Mouse (Mus musculus) CH12F3 (cell line): ENCODE results near the gene Nom1.

ENCODE experiments used
- in situ Hi-C: fragments of 300-500 bp; cut with MboI; formaldehyde crosslinking; loops from 2 replicates; pipeline ENCODE4 v1.14.3; 2020; ENCODE audit warnings: low sequenced_read_pairs

The Nom1 gene

GRCm38 (mm10) chr5:29470271-29470670 is 35.8 kb downstream of the Nom1 start:
- in situ Hi-C loops: no loop called here

DNA sequence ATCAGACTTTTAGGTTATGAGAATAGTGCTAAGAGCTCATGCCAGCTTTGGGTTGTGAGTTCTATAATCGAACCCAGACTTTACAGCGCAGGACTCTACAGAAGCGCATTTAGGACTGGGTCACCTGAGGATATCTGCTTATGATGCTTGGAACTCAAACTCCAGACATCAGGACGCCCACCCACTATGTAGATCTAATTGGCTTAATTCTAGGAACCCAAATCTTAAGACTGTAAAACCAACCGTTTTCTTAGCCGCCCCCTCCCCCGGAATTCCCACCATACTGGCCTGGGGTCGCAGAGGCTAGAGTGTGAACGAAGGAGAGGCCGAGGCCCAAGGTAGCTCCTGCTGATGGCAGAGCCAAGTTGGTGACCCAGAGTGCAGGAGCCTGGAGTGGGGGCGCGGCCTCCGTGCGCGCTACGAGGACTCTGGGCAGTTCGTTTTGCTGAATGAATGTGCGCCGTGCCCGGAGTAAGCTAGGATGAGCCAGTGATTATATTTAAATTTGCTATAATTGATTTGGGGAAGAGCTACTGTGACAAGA is 36.5 kb downstream of the Nom1 start:
- in situ Hi-C loops: no loop called here

DNA sequence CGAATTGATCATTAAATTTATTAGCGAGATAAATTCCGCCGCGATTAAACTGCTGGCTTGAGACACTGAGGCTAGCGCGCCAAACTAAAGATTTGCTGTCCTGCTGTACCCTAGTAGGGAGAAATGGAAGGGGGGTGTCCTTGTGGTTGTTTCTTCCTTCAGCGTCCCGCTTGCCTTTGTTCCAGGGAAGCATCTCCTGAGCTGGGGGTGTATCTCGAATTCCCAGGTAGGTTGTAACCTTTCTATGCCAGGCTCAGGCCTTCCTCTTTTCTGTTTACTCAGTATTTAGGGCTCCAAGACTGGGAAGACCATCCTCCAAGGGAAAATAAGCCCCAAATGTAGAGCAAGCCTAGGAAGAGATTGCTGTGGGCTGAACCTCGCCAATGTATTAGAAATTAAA is 36.9 kb downstream of the Nom1 start:
- in situ Hi-C loops: no loop called here

GRCm38 (mm10) chr5:29471855-29472665 is 37.6 kb downstream of the Nom1 start:
- in situ Hi-C loops: no loop called here

DNA sequence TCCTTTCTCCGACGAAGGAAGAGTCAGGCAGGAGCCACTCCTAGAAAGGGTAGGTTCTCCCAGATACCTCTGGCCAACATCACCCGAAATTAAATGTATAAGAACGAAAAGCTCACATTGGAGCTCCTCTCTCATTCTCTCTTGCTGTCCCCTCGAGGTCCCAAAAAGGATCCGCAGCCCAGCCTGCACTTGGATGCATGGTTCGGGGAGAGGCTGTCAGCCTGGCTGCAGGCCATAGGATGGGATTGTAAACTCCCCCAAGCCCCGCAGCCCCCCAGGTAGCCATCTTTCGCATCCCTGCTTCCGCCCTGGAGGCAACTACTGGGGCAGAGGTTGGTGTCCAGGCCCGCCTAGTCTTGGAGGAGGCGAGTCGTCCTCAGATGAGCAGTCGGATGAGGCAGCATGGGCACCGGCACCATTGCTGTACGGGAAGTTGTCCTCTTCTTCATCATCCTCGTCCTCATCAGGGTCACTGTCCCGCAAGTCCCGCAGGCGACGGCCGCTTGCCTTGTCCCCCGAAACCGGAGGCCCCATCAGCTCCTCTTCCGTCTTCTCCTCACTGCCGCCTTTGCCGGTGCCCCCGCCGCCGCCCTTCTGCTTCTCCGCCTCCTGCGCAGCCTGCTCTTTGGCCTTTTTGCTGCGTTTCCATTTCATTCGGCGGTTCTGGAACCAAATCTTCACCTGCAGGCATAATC is 39.2 kb downstream of the Nom1 start:
- in situ Hi-C loops: no loop called here

DNA sequence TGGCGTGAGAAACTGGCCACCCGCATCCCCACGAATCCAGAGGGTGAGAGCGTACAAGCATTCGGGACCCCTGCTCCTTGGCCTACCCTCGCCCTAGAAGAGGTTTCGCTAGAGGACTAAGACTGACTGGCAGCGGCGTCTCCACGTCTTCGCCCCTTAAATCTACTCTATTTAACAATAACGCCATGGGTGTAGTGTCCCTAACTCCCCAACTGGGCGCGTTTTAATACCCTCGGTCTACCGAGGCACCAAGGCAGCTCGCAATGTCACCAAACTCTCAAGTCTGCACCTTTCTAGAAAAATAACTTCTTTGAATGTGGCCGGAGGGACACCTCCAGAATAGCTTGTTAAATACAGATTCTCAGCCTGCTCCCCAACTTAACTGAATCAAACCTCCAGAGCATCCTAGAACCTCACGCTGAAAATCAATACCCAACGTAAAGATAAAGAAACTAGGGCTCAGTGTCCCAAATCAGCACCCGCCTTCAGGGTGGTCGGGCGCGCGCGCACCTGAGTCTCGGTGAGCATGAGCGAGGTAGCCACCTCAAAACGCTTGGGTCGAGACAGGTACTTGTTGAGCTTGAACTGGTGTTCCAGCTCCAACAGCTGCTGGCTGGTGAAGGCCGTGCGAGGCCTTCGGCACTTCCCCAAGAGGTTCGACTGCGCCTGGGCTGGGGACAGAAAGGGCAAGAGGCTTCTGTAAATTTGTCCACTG is 39.9 kb downstream of the Nom1 start:
- in situ Hi-C loops: no loop called here

DNA sequence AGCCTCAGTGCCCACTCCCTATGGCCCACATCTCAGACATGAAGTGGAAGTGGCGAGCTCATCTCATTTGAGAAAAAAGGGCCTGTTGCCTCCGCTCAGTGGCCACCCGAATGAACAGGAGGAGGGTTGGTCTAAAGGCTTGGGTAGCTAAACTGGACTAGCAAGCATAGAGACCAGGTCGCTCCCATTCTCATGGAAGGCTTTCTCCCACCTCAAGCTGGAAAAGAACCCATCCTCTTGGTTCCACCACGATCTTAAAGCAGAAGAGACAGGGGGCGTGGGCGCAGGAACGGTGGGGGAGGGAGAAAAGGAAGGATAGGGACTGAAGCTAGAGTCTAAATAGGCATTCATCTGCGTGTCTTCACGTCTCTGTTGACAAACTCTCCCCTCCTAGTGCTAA is 40.6 kb downstream of the Nom1 start:
- in situ Hi-C loops: no loop called here

GRCm38 (mm10) chr5:29475556-29475955 is 41.1 kb downstream of the Nom1 start:
- in situ Hi-C loops: no loop called here

- in situ Hi-C loops: no loop called here
These were observed 41.6 kb downstream of the Nom1 start for GRCm38 (mm10) chr5:29476021-29476420.

GRCm38 (mm10) chr5:29477474-29478207 is 43.2 kb downstream of the Nom1 start:
- in situ Hi-C loops: no loop called here

GRCm38 (mm10) chr5:29478208-29479197 is 44.0 kb downstream of the Nom1 start, which contains the start of gene Mnx1:
Gene Mnx1, minus strand, starts transcription at chr5:29478470.
- in situ Hi-C loops: no loop called here

- in situ Hi-C loops: no loop called here
These were observed 44.7 kb downstream of the Nom1 start for GRCm38 (mm10) chr5:29479198-29479593.

GRCm38 (mm10) chr5:29483801-29484200 is 49.3 kb downstream of the Nom1 start:
- in situ Hi-C loops: no loop called here

DNA sequence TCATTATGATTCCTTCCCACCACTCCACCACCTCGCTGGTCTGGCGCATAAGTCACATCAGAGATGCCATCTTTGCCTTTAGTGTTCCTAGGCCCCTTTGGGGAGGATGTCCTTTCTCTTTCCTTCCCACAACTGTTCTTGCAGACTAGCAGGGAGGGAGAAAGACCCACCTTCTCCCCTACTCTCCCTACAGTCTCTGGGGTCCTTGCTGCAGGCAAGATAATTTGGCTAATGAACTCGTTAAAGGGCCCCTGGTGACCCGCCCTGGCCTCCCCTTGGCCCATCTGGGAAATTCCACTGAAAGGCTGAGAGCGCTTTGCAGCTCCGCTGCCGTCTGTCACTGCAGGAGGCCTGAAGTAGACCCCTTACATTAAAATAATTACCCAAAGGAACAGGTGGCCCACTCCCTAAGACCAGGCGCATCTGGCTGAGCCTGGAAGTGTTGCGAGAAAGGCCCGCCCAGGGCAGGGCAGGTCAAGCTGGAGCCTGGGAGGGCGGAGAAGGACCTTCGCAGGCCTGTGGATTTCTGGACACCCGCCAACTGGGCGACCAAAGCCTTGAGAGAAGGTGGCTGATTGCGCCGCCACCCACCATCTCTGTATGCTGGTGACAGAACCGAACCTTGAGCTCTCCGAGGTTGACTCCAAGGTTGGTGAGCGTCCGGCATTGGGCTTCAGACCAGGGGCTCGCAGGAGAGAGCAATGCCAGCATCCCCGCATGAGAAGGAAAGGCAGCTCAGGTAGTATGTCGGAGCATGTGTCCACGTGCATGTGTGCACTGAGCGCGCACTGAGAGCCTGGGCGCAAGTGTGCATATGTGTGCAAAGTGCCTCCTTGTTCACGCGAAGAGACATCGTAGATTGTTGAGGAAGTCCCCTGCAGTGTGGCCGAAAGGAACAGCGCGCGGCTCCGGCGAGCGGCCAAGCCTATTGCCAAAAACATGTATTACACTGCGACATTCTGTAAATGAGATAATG is 50.8 kb downstream of the Nom1 start:
- in situ Hi-C loops: no loop called here

GRCm38 (mm10) chr5:29485941-29486320 is 51.5 kb downstream of the Nom1 start:
- in situ Hi-C loops: no loop called here

- in situ Hi-C loops: no loop called here
These were observed 52.9 kb downstream of the Nom1 start for GRCm38 (mm10) chr5:29487321-29487720.

DNA sequence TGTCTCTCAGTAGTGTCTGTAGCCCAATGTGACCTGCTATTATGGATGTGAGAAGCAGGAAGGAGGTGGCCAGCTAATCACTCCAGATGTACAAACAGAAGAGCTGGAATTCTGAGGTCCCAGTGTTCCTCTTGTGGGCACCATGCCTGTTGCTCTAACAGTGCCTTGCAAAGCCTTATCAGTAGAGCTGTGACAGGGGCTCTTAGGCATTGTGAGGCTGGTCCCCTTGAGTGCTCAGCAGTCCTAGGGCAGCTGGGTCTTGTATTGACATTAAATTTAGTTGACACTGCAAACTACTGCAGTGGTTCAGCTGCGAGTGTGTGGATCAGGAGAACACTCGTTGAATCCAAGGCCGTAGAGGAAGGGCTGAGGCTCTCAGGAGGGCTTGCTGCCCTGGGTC is 72.5 kb downstream of the Nom1 start:
- in situ Hi-C loops: no loop called here
